Mouse (Mus musculus) heart, postnatal 0 days (tissue): Measurements from ENCODE around the gene Atp2b1. TPM values are rescaled to one million over a fixed set of nuclear protein-coding genes. Genes with fewer than 3 reads are reported as not detected.

ENCODE experiments used
- ATAC-seq: fragments of 200-750 bp; cut with Nextera tagmentation; 2 replicates; pipeline ENCODE4 v1.8.0; 2017; ENCODE audit warnings: low read depth, moderate number of reproducible peaks, moderate library complexity; ENCODE audit not compliant: insufficient read depth
- DNase-seq: peaks from one replicate; pipeline ENCODE4 v3.0.0-alpha.2; 2016; ENCODE audit warnings: low spot score
- H3K27ac ChIP-seq: fragments of 300-500 bp; sonication (generic); 2 replicates; pipeline ENCODE4 v1.5.1; 2014; ENCODE audit warnings: low read depth, mild to moderate bottlenecking
- H3K27me3 ChIP-seq: fragments of 300-500 bp; sonication (generic); 2 replicates; pipeline ENCODE4 v1.6.1; 2014; ENCODE audit warnings: low read length, mixed read lengths; ENCODE audit not compliant: control insufficient read depth, insufficient read depth
- H3K36me3 ChIP-seq: fragments of 300-500 bp; sonication (generic); replicated peaks from 2 replicates; pipeline ENCODE4 v1.6.1; 2014; ENCODE audit warnings: low read length, mixed read lengths; ENCODE audit not compliant: control insufficient read depth, insufficient read depth
- H3K4me1 ChIP-seq: fragments of 300-500 bp; sonication (generic); 2 replicates; pipeline ENCODE4 v1.6.1; 2014; ENCODE audit warnings: antibody characterized with exemption; ENCODE audit not compliant: control insufficient read depth, insufficient read depth
- H3K4me2 ChIP-seq: fragments of 300-500 bp; sonication (generic); 2 replicates; pipeline ENCODE4 v1.6.1; 2014; ENCODE audit warnings: low read depth, mild to moderate bottlenecking, low read length, moderate library complexity
- H3K4me3 ChIP-seq: fragments of 300-500 bp; sonication (generic); 2 replicates; pipeline ENCODE4 v1.5.1; 2014; ENCODE audit warnings: low read depth, low read length
- H3K9ac ChIP-seq: fragments of 300-500 bp; sonication (generic); replicated peaks from 2 replicates; pipeline ENCODE4 v1.6.1; 2014; ENCODE audit warnings: low read depth, low read length, mixed read lengths
- H3K9me3 ChIP-seq: fragments of 300-500 bp; sonication (generic); replicated peaks from 2 replicates; pipeline ENCODE4 v1.6.1; 2016; ENCODE audit warnings: low read length; ENCODE audit not compliant: control insufficient read depth
- CTCF ChIP-seq: IDR thresholded peaks from 2 replicates; pipeline ENCODE4 v1.5.1; 2016; ENCODE audit warnings: antibody characterized with exemption, control low read depth, low read depth
- EP300 ChIP-seq: IDR thresholded peaks from 2 replicates; pipeline ENCODE4 v1.6.1; 2016; ENCODE audit warnings: antibody characterized with exemption, low read depth
- WGBS: fragments of 180-500 bp; shearing (Covaris S2); extraction: QIAGEN DNeasy Blood & Tissue Kit; methylation state at CpG from one replicate; pipeline ENCODE4 v1.1.7; 2014; 5-methylcytosine and 5-hydroxymethylcytosine counted together
- polyA plus RNA-seq: library from polyadenylated mRNA; unstranded; fragments of >200 nt; fragmentation: Nextera tagmentation; extraction: Ambion mirVana; gene quantifications from 2 replicates; pipeline ENCODE4 v1.2.1, GENCODE M21; 2015
- total RNA-seq: library from RNA; depleted of rRNA; stranded (reverse); fragments of >200 nt; gene quantifications from 2 replicates; pipeline ENCODE4 v1.2.3, GENCODE M21; 2014; ENCODE audit warnings: low replicate concordance

Gene Atp2b1
- total and polyA plus RNA-seq, 2 experiments from 2014 or later: 28.3 to 67.0 TPM

- Histone ChIP-seq H3K4me3 (no peak overlapping the region), H3K27me3 (no peaks in the 10 kb centered on the region), H3K9me3 (peaks cover 4% of the 10 kb centered on the region; the same call in 1 of the 2 replicates), H3K27ac (no peak overlapping the region), H3K9ac (no peak overlapping the region), H3K4me2 (no peak overlapping the region), H3K4me1 (no peaks in the 10 kb centered on the region), H3K36me3 (no peaks in the 10 kb centered on the region)
- no peak for ATAC-seq
- 87% methylated on average over 3 of the region's 3 CpGs for WGBS
- no peak for DNase-seq
- TF ChIP-seq EP300 (no peak), CTCF (no peak)
These were observed 27.4 kb upstream of the Atp2b1 start for GRCm38 (mm10) chr10:98886770-98887271.

DNA sequence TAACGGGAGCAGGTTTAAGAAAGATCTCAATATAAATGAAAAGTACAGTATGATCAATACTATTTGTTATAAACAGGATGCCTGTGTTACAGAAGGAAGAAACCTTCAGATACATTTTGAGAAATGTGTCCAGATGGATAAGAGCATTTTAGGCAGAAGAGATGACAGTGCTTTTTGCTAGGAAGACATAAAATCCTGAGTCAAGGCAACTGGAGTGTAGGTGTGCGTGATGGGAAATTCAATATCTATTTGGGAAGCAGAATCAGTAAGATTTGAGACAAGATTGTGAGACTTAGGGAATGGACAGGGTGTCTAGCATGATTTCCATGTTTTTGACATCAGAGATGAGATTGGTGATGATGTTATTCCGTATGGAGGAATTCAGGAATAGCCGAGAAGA lies 22.8 kb upstream of the Atp2b1 start:
- no peak overlapping the region for H3K4me3 ChIP-seq
- ATAC-seq (no peak), DNase-seq (no peak)
- H3K9me3 ChIP-seq: peaks cover 4% of the 10 kb centered on the region; the same call in 1 of the 2 replicates
- no peaks in the 10 kb centered on the region for H3K27me3 ChIP-seq
- H3K36me3 ChIP-seq: no peaks in the 10 kb centered on the region
- no peak for TF ChIP-seq EP300
- TF ChIP-seq CTCF: no peak
- WGBS: 86% methylated on average over 4 of the region's 4 CpGs
- no peak overlapping the region for H3K9ac ChIP-seq
- H3K4me2 ChIP-seq: no peak overlapping the region
- H3K27ac ChIP-seq: no peak overlapping the region
- H3K4me1 ChIP-seq: no peaks in the 10 kb centered on the region

GRCm38 (mm10) chr10:98897507-98897906 lies 16.7 kb upstream of the Atp2b1 start:
- Histone ChIP-seq H3K4me1 (no peaks in the 10 kb centered on the region), H3K27ac (no peak overlapping the region), H3K36me3 (no peaks in the 10 kb centered on the region), H3K9me3 (no peaks in the 10 kb centered on the region), H3K27me3 (no peaks in the 10 kb centered on the region), H3K4me2 (no peak overlapping the region), H3K9ac (no peak overlapping the region), H3K4me3 (no peak overlapping the region)
- DNase-seq: no peak
- ATAC-seq: no peak
- TF ChIP-seq CTCF: no peak
- TF ChIP-seq EP300: no peak
- WGBS: 90% methylated on average over 8 of the region's 8 CpGs

GRCm38 (mm10) chr10:98897913-98898748 lies 16.1 kb upstream of the Atp2b1 start:
- ATAC-seq: no peak
- DNase-seq: no peak
- WGBS: 84% methylated on average over 4 of the region's 4 CpGs

DNA sequence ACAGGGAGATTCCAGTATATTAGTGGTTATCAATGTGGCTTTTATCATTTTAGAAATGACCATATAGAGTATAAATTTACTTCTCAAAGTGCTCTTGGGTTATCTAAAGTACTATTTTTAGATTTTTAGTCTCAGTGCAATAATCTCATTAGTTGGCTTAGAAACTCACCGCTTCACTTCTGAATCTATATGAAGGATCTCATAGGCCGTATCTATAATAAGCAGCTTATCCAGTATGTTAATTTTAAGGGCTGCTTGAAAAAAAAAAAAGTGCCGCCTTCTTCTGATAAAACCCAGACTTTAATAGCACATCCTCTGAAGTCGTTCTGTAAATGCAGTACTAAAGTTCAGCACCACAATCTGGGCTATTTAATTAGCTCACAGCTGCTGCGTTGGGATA lies 12.7 kb upstream of the Atp2b1 start:
- no peaks in the 10 kb centered on the region for H3K36me3 ChIP-seq
- ATAC-seq (no peak), DNase-seq (no peak)
- 32% methylated on average over 5 of the region's 5 CpGs for WGBS
- H3K4me3 ChIP-seq: no peak overlapping the region
- TF ChIP-seq CTCF (no peak), EP300 (no peak)
- H3K27me3 ChIP-seq: no peaks in the 10 kb centered on the region
- no peaks in the 10 kb centered on the region for H3K4me1 ChIP-seq
- no peak overlapping the region for H3K4me2 ChIP-seq
- H3K9ac ChIP-seq: no peak overlapping the region
- H3K27ac ChIP-seq: no peak overlapping the region
- no peaks in the 10 kb centered on the region for H3K9me3 ChIP-seq

More at GRCm38 (mm10) chr10:98897913-98898748, 16.1 kb upstream of the Atp2b1 start:
- Histone ChIP-seq H3K36me3 (no peaks in the 10 kb centered on the region), H3K27me3 (no peaks in the 10 kb centered on the region), H3K4me3 (no peak overlapping the region), H3K4me2 (no peak overlapping the region), H3K27ac (no peak overlapping the region), H3K4me1 (no peaks in the 10 kb centered on the region), H3K9ac (no peak overlapping the region), H3K9me3 (no peaks in the 10 kb centered on the region)
- TF ChIP-seq EP300 (no peak), CTCF (no peak)

GRCm38 (mm10) chr10:98905987-98906386 lies 8.2 kb upstream of the Atp2b1 start:
- DNase-seq (no peak), ATAC-seq (no peak)
- no peaks in the 10 kb centered on the region for H3K4me1 ChIP-seq
- H3K4me2 ChIP-seq: no peak overlapping the region
- TF ChIP-seq CTCF (no peak), EP300 (no peak)
- WGBS: 55% methylated on average over 4 of the region's 4 CpGs
- H3K4me3 ChIP-seq: no peak overlapping the region
- no peaks in the 10 kb centered on the region for H3K9me3 ChIP-seq
- H3K9ac ChIP-seq: no peak overlapping the region
- no peak overlapping the region for H3K27ac ChIP-seq
- no peaks in the 10 kb centered on the region for H3K27me3 ChIP-seq
- no peaks in the 10 kb centered on the region for H3K36me3 ChIP-seq
